In the genomic region with DNA sequence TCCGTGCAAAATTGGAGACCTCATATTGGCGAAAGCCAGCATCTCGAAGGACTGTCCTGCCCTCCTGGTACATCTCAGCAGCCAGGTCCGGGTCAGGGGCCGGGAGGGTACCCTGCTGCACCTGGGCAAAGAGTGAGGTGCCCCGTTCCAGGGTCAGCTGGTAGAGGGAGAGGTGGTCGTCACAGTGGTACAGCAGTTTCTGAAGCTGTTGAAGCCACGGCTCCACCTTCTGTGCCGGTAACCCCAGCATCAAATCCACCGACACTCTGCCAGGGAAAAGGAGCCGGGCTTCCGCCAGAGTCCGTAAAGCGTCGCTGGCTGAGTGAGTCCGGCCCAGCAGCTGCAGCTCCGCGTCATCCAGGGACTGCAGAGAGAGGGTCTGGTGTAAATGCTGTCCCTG, we compare ENCODE assay signal across 9 mouse cellular contexts. TPM values are rescaled to one million over a fixed set of nuclear protein-coding genes. Genes with fewer than 3 reads are reported as not detected.
DNase-seq lines count a peak whose midpoint lies in the region; ATAC-seq and TF ChIP-seq lines count a peak whose summit lies in the region.
"Had no signal": no experiment of that assay in that cellular context is flagged by ENCODE, and none has a peak within 500 bp of the region (broad histone marks: within the 10 kb centered on the region; RNA-seq: fewer than 3 reads in every experiment).

No protein-coding gene starts in this region.

- intact Hi-C loops in heart, adult 2 months (cut with DNase I): loop anchor here (5.0 kb wide), 2 partner anchors 57 to 122 kb away; partner anchors contain the start of gene Spata20

- no peaks in the 10 kb centered on the region for H3K79me2 ChIP-seq in heart, adult 2 months (replicated peaks; ENCODE audit: control insufficient read depth, insufficient read depth, low read length)

- no peak overlapping the region for H3K27ac ChIP-seq in heart, adult 2 months
- peak overlapping the region; percentile 10; the same call in 1 of the 2 replicates for H3K27ac ChIP-seq in cerebellum, adult 2 months (ENCODE audit: insufficient read depth, low read length)
- no peak overlapping the region for H3K27ac ChIP-seq in forebrain, embryonic 15.5 days (replicated peaks)
- no peak overlapping the region for H3K27ac ChIP-seq in limb, embryonic 12.5 days
- H3K27ac ChIP-seq: liver, embryonic 15.5 days had no signal

- H3K4me3 ChIP-seq in heart, adult 2 months: peak overlapping the region; percentile 26; the same call in 1 of the 2 replicates
- H3K4me3 ChIP-seq in cerebellum, adult 2 months (replicated peaks; ENCODE audit: insufficient read depth, low read depth, low read length): peak overlapping the region; percentile 43
- H3K4me3 ChIP-seq in forebrain, embryonic 15.5 days: no peak overlapping the region
- H3K4me3 ChIP-seq in limb, embryonic 12.5 days (replicated peaks): 0 out of 2 replicates have a peak overlapping the region, but pooled peaks have one; percentile 11
- H3K4me3 ChIP-seq: liver, embryonic 15.5 days had no signal

- peaks cover 4% of the 10 kb centered on the region; the same call in 1 of the 2 replicates for H3K4me1 ChIP-seq in heart, adult 2 months (ENCODE audit: control insufficient read depth, insufficient read depth, low read length)
- H3K4me1 ChIP-seq in cerebellum, adult 2 months (ENCODE audit: control insufficient read depth, insufficient read depth, low read length): peaks cover 4% of the 10 kb centered on the region; the same call in 1 of the 2 replicates
- peaks cover 12% of the 10 kb centered on the region for H3K4me1 ChIP-seq in forebrain, embryonic 15.5 days
- peaks cover 23% of the 10 kb centered on the region for H3K4me1 ChIP-seq in limb, embryonic 12.5 days (replicated peaks)

- TF ChIP-seq EP300 in heart, adult 2 months (IDR thresholded peaks at IDR 0.05; ENCODE audit: insufficient read depth, low read depth, low read length): no peak

- H3K9ac ChIP-seq in heart, adult 2 months (ENCODE audit: low read depth, low read length): peak overlapping the region; percentile 13; the same call in 1 of the 2 replicates
- H3K9ac ChIP-seq in forebrain, embryonic 15.5 days (replicated peaks): no peak overlapping the region
- 0 out of 2 replicates have a peak overlapping the region, but pooled peaks have one; percentile 5 for H3K9ac ChIP-seq in limb, embryonic 12.5 days (replicated peaks)
- H3K9ac ChIP-seq: liver, embryonic 15.5 days had no signal

- no peak for TF ChIP-seq CTCF in heart, adult 2 months (IDR thresholded peaks at IDR 0.05)
- TF ChIP-seq CTCF in cerebellum, adult 2 months (IDR thresholded peaks at IDR 0.05; ENCODE audit: borderline replicate concordance, insufficient read depth, low read depth, low read length): no peak

- DNase-seq in heart, adult 2 months: peak in 1 of 2 experiments; percentile 29
- no peak for DNase-seq in heart, adult 8-10 months (ENCODE audit: low spot score)
- DNase-seq in cerebellum, adult 2 months: peak; percentile 35 to 58
- no peak for DNase-seq in thymus, postnatal 0 days (ENCODE audit: low spot score)
- DNase-seq in urinary bladder, postnatal 36 days (ENCODE audit: low spot score in 2 of 2): no peak
- DNase-seq in frontal cortex, postnatal 25 days (ENCODE audit: low spot score in 2 of 2): no peak

- 62% methylated on average over 18 of the region's 18 CpGs for WGBS in heart, adult 2 months
- WGBS in cerebellum, adult 2 months: 39% methylated on average over 18 of the region's 18 CpGs
- WGBS in forebrain, embryonic 15.5 days: 50% methylated on average over 18 of the region's 18 CpGs
- WGBS in limb, embryonic 12.5 days: 41% methylated on average over 18 of the region's 18 CpGs

- ATAC-seq in forebrain, embryonic 15.5 days (replicated peaks): no peak
- no peak for ATAC-seq in limb, embryonic 12.5 days (ENCODE audit: insufficient number of reproducible peaks, insufficient read depth, low FRiP score, low TSS enrichment, low read depth)

- no peaks in the 10 kb centered on the region for H3K36me3 ChIP-seq in heart, adult 2 months (ENCODE audit: control insufficient read depth, insufficient read depth, low read length)
- H3K36me3 ChIP-seq in forebrain, embryonic 15.5 days: no peaks in the 10 kb centered on the region; the same call in 1 of the 2 replicates
- H3K36me3 ChIP-seq in limb, embryonic 12.5 days: peaks cover 11% of the 10 kb centered on the region
- H3K36me3 ChIP-seq: liver, embryonic 15.5 days had no signal

- H3K27me3 ChIP-seq in heart, adult 2 months (ENCODE audit: control insufficient read depth, insufficient read depth, low read length): no peaks in the 10 kb centered on the region
- H3K27me3 ChIP-seq in cerebellum, adult 2 months (ENCODE audit: control insufficient read depth, insufficient read depth, low read length): no peaks in the 10 kb centered on the region
- no peaks in the 10 kb centered on the region for H3K27me3 ChIP-seq in forebrain, embryonic 15.5 days
- no peaks in the 10 kb centered on the region for H3K27me3 ChIP-seq in limb, embryonic 12.5 days
- H3K27me3 ChIP-seq: liver, embryonic 15.5 days had no signal

- peak overlapping the region; percentile 18 for H3K4me2 ChIP-seq in forebrain, embryonic 15.5 days (replicated peaks)
- H3K4me2 ChIP-seq in limb, embryonic 12.5 days: peak overlapping the region; percentile 45
- H3K4me2 ChIP-seq: liver, embryonic 15.5 days had no signal

- no peak for TF ChIP-seq POLR2A in heart, adult 2 months (IDR thresholded peaks at IDR 0.05; ENCODE audit: insufficient read depth, low read depth, low read length)
- no peak for TF ChIP-seq POLR2A in cerebellum, adult 2 months (IDR thresholded peaks at IDR 0.05; ENCODE audit: borderline replicate concordance, insufficient read depth, low read length)

- H3K9me3 ChIP-seq in forebrain, embryonic 15.5 days: no peaks in the 10 kb centered on the region
- no peaks in the 10 kb centered on the region for H3K9me3 ChIP-seq in limb, embryonic 12.5 days
- H3K9me3 ChIP-seq: liver, embryonic 15.5 days had no signal

RNA-seq across cellular contexts. Expression of gene Rsad1, which starts 4.6 kb away (rescaled TPM):
- total RNA-seq in heart, adult 2 months (2021): 10 to 100 TPM in 1 of 2 experiments, 1 to 10 TPM in 1; 9.3 to 12.6 TPM
- 13.7 and 14.1 TPM in 2 replicates for polyA plus RNA-seq in heart, adult 2 months (2012; rRNA removed)
- total RNA-seq in heart, adult 8-10 months (2022): 10 to 100 TPM in 2 of 4 experiments, 1 to 10 TPM in 2; 8.3 to 11.5 (median 10.1) TPM
- 19.7 and 20.8 TPM in 2 replicates for polyA plus RNA-seq in cerebellum, adult 2 months (2012; rRNA removed)
- polyA plus RNA-seq in forebrain, embryonic 15.5 days (2015; fragmentation: Nextera tagmentation; extraction: Ambion mirVana): 5.7 and 6.1 TPM in 2 replicates
- polyA plus RNA-seq in limb, embryonic 12.5 days (2016; fragmentation: Nextera tagmentation; extraction: Ambion mirVana): 4.1 and 5.7 TPM in 2 replicates
- 2.4 and 3.2 TPM in 2 replicates for polyA plus RNA-seq in thymus, postnatal 0 days (2015; fragmentation: Nextera tagmentation; extraction: Ambion mirVana)

RNA-seq across cellular contexts. Expression of gene Chad, which starts 20.4 kb away (rescaled TPM):
- total RNA-seq in heart, adult 2 months (2021): 1 to 10 TPM; 1.7 to 2.1 TPM
- polyA plus RNA-seq in heart, adult 2 months (2012; rRNA removed): 8.7 and 16.2 TPM in 2 replicates
- total RNA-seq in heart, adult 8-10 months (2022): 1 to 10 TPM in 2 of 4 experiments, under 1 TPM in 2; 0.43 to 2.4 (median 0.86) TPM
- polyA plus RNA-seq in cerebellum, adult 2 months (2012; rRNA removed): 0.82 and 1.1 TPM in 2 replicates
- polyA plus RNA-seq in forebrain, embryonic 15.5 days (2015; fragmentation: Nextera tagmentation; extraction: Ambion mirVana): 0.14 and 0.17 TPM in 2 replicates
- polyA plus RNA-seq in limb, embryonic 12.5 days (2016; fragmentation: Nextera tagmentation; extraction: Ambion mirVana): 3.6 and 5.3 TPM in 2 replicates
- polyA plus RNA-seq in thymus, postnatal 0 days (2015; fragmentation: Nextera tagmentation; extraction: Ambion mirVana): 0.94 and 1.3 TPM in 2 replicates

RNA-seq across cellular contexts. Expression of gene Mycbpap, which starts 22.9 kb away (rescaled TPM):
- 1 to 10 TPM in 1 of 2 experiments, under 1 TPM in 1; 0.89 to 1.1 TPM for total RNA-seq in heart, adult 2 months (2021)
- 0.32 and 0.72 TPM in 2 replicates for polyA plus RNA-seq in heart, adult 2 months (2012; rRNA removed)
- 1 to 10 TPM in 3 of 4 experiments, under 1 TPM in 1; 0.75 to 2.3 (median 1.4) TPM for total RNA-seq in heart, adult 8-10 months (2022)
- polyA plus RNA-seq in cerebellum, adult 2 months (2012; rRNA removed): 3.6 and 4.9 TPM in 2 replicates
- 1.7 and 2.7 TPM in 2 replicates for polyA plus RNA-seq in forebrain, embryonic 15.5 days (2015; fragmentation: Nextera tagmentation; extraction: Ambion mirVana)
- polyA plus RNA-seq in limb, embryonic 12.5 days (2016; fragmentation: Nextera tagmentation; extraction: Ambion mirVana): 5.1 and 7.0 TPM in 2 replicates
- polyA plus RNA-seq in thymus, postnatal 0 days (2015; fragmentation: Nextera tagmentation; extraction: Ambion mirVana): 0.14 and 0.17 TPM in 2 replicates
- polyA plus RNA-seq: liver, embryonic 15.5 days had no signal

RNA-seq across cellular contexts. Expression of gene Epn3, which starts 44.6 kb away (rescaled TPM):
- total RNA-seq in heart, adult 2 months (2021): 10 to 100 TPM; 28.4 to 31.9 TPM
- 12.6 and 25.7 TPM in 2 replicates for polyA plus RNA-seq in heart, adult 2 months (2012; rRNA removed)
- total RNA-seq in heart, adult 8-10 months (2022): 10 to 100 TPM; 21.3 to 28.5 (median 25.1) TPM
- polyA plus RNA-seq in cerebellum, adult 2 months (2012; rRNA removed): 31.1 and 35.9 TPM in 2 replicates
- 0.66 and 0.75 TPM in 2 replicates for polyA plus RNA-seq in forebrain, embryonic 15.5 days (2015; fragmentation: Nextera tagmentation; extraction: Ambion mirVana)
- 2.8 and 4.1 TPM in 2 replicates for polyA plus RNA-seq in limb, embryonic 12.5 days (2016; fragmentation: Nextera tagmentation; extraction: Ambion mirVana)
- 0.78 and 0.91 TPM in 2 replicates for polyA plus RNA-seq in thymus, postnatal 0 days (2015; fragmentation: Nextera tagmentation; extraction: Ambion mirVana)

RNA-seq across cellular contexts. Expression of gene Acsf2, which starts 57.2 kb away (rescaled TPM):
- 10 to 100 TPM; 19.8 to 26.4 TPM for total RNA-seq in heart, adult 2 months (2021)
- 21.0 and 24.7 TPM in 2 replicates for polyA plus RNA-seq in heart, adult 2 months (2012; rRNA removed)
- 10 to 100 TPM; 25.6 to 34.8 (median 30.1) TPM for total RNA-seq in heart, adult 8-10 months (2022)
- polyA plus RNA-seq in cerebellum, adult 2 months (2012; rRNA removed): 13.1 and 15.2 TPM in 2 replicates
- polyA plus RNA-seq in forebrain, embryonic 15.5 days (2015; fragmentation: Nextera tagmentation; extraction: Ambion mirVana): 1.0 and 1.3 TPM in 2 replicates
- 5.0 and 6.0 TPM in 2 replicates for polyA plus RNA-seq in limb, embryonic 12.5 days (2016; fragmentation: Nextera tagmentation; extraction: Ambion mirVana)
- 2.7 and 3.0 TPM in 2 replicates for polyA plus RNA-seq in thymus, postnatal 0 days (2015; fragmentation: Nextera tagmentation; extraction: Ambion mirVana)

Comparison
In these comparisons a context has a peak if more than half of its experiments do, and no peak if none do; other contexts are left out.
1. DNase-seq: peak in cerebellum, adult 2 months (2 of 2); none in heart, adult 8-10 months (single experiment), thymus, postnatal 0 days (single experiment), urinary bladder, postnatal 36 days (0 of 2) and frontal cortex, postnatal 25 days (0 of 2).